Comparison of ENCODE assay signal across 18 mouse cellular contexts in the genomic region with DNA sequence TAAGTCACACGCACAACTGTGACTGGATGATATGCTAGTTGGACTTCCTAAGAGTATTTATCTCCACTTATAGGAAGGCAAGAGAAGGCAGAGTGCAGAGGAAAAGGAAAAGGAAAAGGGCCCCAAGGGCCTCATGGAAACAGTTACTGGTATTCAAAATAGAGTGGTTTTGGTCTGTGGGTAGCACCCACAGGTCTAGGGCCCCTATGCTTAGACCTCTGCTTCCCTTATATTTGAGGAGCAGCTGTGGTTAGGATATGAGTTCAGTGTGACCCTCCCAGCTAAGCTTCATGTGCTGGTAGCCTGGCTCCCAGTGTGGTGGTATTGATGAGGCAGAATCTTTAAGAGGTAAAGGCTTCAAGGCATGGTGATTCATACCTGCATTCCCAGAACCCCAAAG.
"Had no signal": no experiment of that assay in that cellular context is flagged by ENCODE, and none has a peak within 500 bp of the region (broad histone marks: within the 10 kb centered on the region; RNA-seq: fewer than 3 reads in every experiment).

No protein-coding gene starts in this region.

- H3K4me3 ChIP-seq: limb, embryonic 10.5 days; limb, embryonic 13.5 days; liver, embryonic 12.5 days; liver, embryonic 15.5 days; lung, embryonic 15.5 days; megakaryocyte, embryonic 14.5 days had no signal

- H3K4me1 ChIP-seq: limb, embryonic 10.5 days; limb, embryonic 13.5 days; liver, embryonic 12.5 days; liver, embryonic 15.5 days; lung, embryonic 15.5 days had no signal

- DNase-seq: kidney, adult 9 months; kidney, postnatal 14 days; kidney, postnatal 4 days; liver; lung, adult 18-20 months; lung, postnatal 10 days; lung, postnatal 36 days; midbrain, embryonic 14.5 days; thymus, adult 18-20 months; thymus, postnatal 14 days; thymus, postnatal 4 days had no signal

- H3K36me3 ChIP-seq: limb, embryonic 10.5 days; limb, embryonic 13.5 days; liver, embryonic 12.5 days; liver, embryonic 15.5 days; lung, embryonic 15.5 days had no signal

- H3K9ac ChIP-seq: limb, embryonic 13.5 days; liver, embryonic 12.5 days; liver, embryonic 15.5 days; lung, embryonic 15.5 days had no signal

- H3K9me3 ChIP-seq: limb, embryonic 10.5 days; limb, embryonic 13.5 days; liver, embryonic 12.5 days; liver, embryonic 15.5 days; lung, embryonic 15.5 days had no signal

- H3K4me2 ChIP-seq: limb, embryonic 13.5 days; liver, embryonic 12.5 days; liver, embryonic 15.5 days; lung, embryonic 15.5 days; midbrain, embryonic 11.5 days had no signal

- ATAC-seq: liver, embryonic 12.5 days had no signal

- H3K27ac ChIP-seq: limb, embryonic 10.5 days; limb, embryonic 13.5 days; liver, embryonic 12.5 days; liver, embryonic 15.5 days; lung, embryonic 15.5 days had no signal

- H3K27me3 ChIP-seq: limb, embryonic 13.5 days; liver, embryonic 12.5 days; liver, embryonic 15.5 days; lung, embryonic 15.5 days; megakaryocyte, embryonic 14.5 days had no signal
